Mouse (Mus musculus) cerebral cortex, adult 2 months (tissue): ENCODE results near the gene Gm12166.

Experiments used
- WGBS: fragments of 180-500 bp; shearing (Covaris S2); methylation state at CpG from one replicate; pipeline ENCODE4 v1.1.7; 2018; 5-methylcytosine and 5-hydroxymethylcytosine counted together

The Gm12166 gene

GRCm38 (mm10) chr11:46056770-46057411 lies 4.8 kb upstream of the Gm12166 start:
- whole genome bisulfite sequencing: 3% methylated on average over 25 of the region's 25 CpGs

- under 1% methylated on average over 51 of the region's 51 CpGs for WGBS
These were observed 4.0 kb upstream of the Gm12166 start, which contains the start of gene Adam19 for GRCm38 (mm10) chr11:46055896-46056769. Gene Adam19 (plus strand): TSS chr11:46055992.

- 44% methylated on average over 13 of the region's 13 CpGs for WGBS
These were observed 3.1 kb upstream of the Gm12166 start for GRCm38 (mm10) chr11:46054911-46055895.

GRCm38 (mm10) chr11:46054311-46054710 lies 2.2 kb upstream of the Gm12166 start:
- 83% methylated on average over 5 of the region's 5 CpGs for whole genome bisulfite sequencing

GRCm38 (mm10) chr11:46053457-46053856 lies 1.3 kb upstream of the Gm12166 start:
- WGBS: 95% methylated on average over 3 of the region's 3 CpGs

- WGBS: 78% methylated on average over 3 of the region's 3 CpGs
These were observed 4.9 kb downstream of the Gm12166 start for GRCm38 (mm10) chr11:46047264-46047663.

- WGBS: 89% methylated on average over 5 of the region's 5 CpGs
These were observed 7.3 kb downstream of the Gm12166 start for GRCm38 (mm10) chr11:46044781-46045180.

- 88% methylated on average over 12 of the region's 12 CpGs for WGBS
These were observed 10.4 kb downstream of the Gm12166 start for GRCm38 (mm10) chr11:46041607-46042267.

- WGBS: 89% methylated on average over 9 of the region's 9 CpGs
These were observed 11.1 kb downstream of the Gm12166 start for GRCm38 (mm10) chr11:46040841-46041556.

GRCm38 (mm10) chr11:46039335-46039734 lies 12.8 kb downstream of the Gm12166 start:
- WGBS: 31% methylated on average over 11 of the region's 11 CpGs

- 72% methylated on average over 15 of the region's 15 CpGs for WGBS
These were observed 13.2 kb downstream of the Gm12166 start for GRCm38 (mm10) chr11:46038901-46039300.

GRCm38 (mm10) chr11:46036374-46036773 lies 15.7 kb downstream of the Gm12166 start:
- WGBS: 98% methylated on average over 10 of the region's 10 CpGs

GRCm38 (mm10) chr11:46032956-46033355 lies 19.2 kb downstream of the Gm12166 start:
- 89% methylated on average over 7 of the region's 7 CpGs for WGBS

GRCm38 (mm10) chr11:46031470-46031869 lies 20.7 kb downstream of the Gm12166 start:
- WGBS: 65% methylated on average over 3 of the region's 3 CpGs

- WGBS: 79% methylated on average over 2 of the region's 2 CpGs
These were observed 22.1 kb downstream of the Gm12166 start for GRCm38 (mm10) chr11:46030026-46030425.

GRCm38 (mm10) chr11:46029485-46029884 lies 22.6 kb downstream of the Gm12166 start:
- 34% methylated on average over 2 of the region's 2 CpGs for WGBS

- 86% methylated on average over 6 of the region's 6 CpGs for WGBS
These were observed 23.9 kb downstream of the Gm12166 start for GRCm38 (mm10) chr11:46027952-46028814.

GRCm38 (mm10) chr11:46025962-46026392 lies 26.1 kb downstream of the Gm12166 start:
- 57% methylated on average over 7 of the region's 7 CpGs for WGBS

GRCm38 (mm10) chr11:46022983-46023382 lies 29.1 kb downstream of the Gm12166 start:
- WGBS: 89% methylated on average over 6 of the region's 6 CpGs
